Mouse (Mus musculus): ENCODE data around the gene Cfap74.
"Not testable (repeated sequence)": the region's sequence is repeated elsewhere in the genome, so short reads cannot be mapped to it uniquely, and the experiment has no call there.

Cfap74 gene

GRCm38 (mm10) chr4:155469590-155470262 lies 60.7 kb downstream of the Cfap74 start:
- no peak for DNase-seq (ENCODE audit: low read depth)

GRCm38 (mm10) chr4:155470263-155470953 lies 61.4 kb downstream of the Cfap74 start:
- DNase-seq (ENCODE audit: low read depth) = no peak

- no peak for DNase-seq (ENCODE audit: low read depth)
Observed at GRCm38 (mm10) chr4:155470997-155471396, 62.0 kb downstream of the Cfap74 start.

GRCm38 (mm10) chr4:155471406-155471805 lies 62.4 kb downstream of the Cfap74 start:
- DNase-seq (ENCODE audit: low read depth) = no peak

GRCm38 (mm10) chr4:155472716-155473290 lies 63.8 kb downstream of the Cfap74 start:
- DNase-seq (ENCODE audit: low read depth) = no peak

GRCm38 (mm10) chr4:155473319-155473718 lies 64.3 kb downstream of the Cfap74 start:
- no peak for DNase-seq (ENCODE audit: low read depth)

GRCm38 (mm10) chr4:155473796-155474195 lies 64.8 kb downstream of the Cfap74 start:
- DNase-seq (ENCODE audit: low read depth) = not testable (repeated sequence)

- peak; percentile 70 for DNase-seq (ENCODE audit: low read depth)
Observed at GRCm38 (mm10) chr4:155481381-155482124, 72.6 kb downstream of the Cfap74 start.

- no peak for DNase-seq (ENCODE audit: low read depth)
Observed at GRCm38 (mm10) chr4:155482125-155482480, 73.1 kb downstream of the Cfap74 start.

GRCm38 (mm10) chr4:155482733-155483540 lies 73.9 kb downstream of the Cfap74 start:
- DNase-seq (ENCODE audit: low read depth) = no peak

- DNase-seq (ENCODE audit: low read depth) = no peak
Observed at GRCm38 (mm10) chr4:155485521-155485920, 76.5 kb downstream of the Cfap74 start.

- DNase-seq (ENCODE audit: low read depth) = no peak
Observed at GRCm38 (mm10) chr4:155487746-155488145, 78.8 kb downstream of the Cfap74 start.

GRCm38 (mm10) chr4:155488232-155489025 lies 79.4 kb downstream of the Cfap74 start:
- peak; percentile 73 for DNase-seq (ENCODE audit: low read depth)

GRCm38 (mm10) chr4:155489101-155489970 lies 80.3 kb downstream of the Cfap74 start:
- DNase-seq (ENCODE audit: low read depth) = no peak

- no peak for DNase-seq (ENCODE audit: low read depth)
Observed at GRCm38 (mm10) chr4:155490456-155490855, 81.5 kb downstream of the Cfap74 start.

GRCm38 (mm10) chr4:155490990-155491504 lies 82.1 kb downstream of the Cfap74 start, which contains the start of gene Gnb1:
Gene Gnb1, plus strand, starts transcription at chr4:155491361.
- DNase-seq (ENCODE audit: low read depth) = peak; percentile 54

- DNase-seq (ENCODE audit: low read depth) = no peak
Observed at GRCm38 (mm10) chr4:155491529-155492130, 82.6 kb downstream of the Cfap74 start.

- DNase-seq (ENCODE audit: low read depth) = no peak
Observed at GRCm38 (mm10) chr4:155492131-155492633, 83.2 kb downstream of the Cfap74 start.

GRCm38 (mm10) chr4:155494891-155495290 lies 85.9 kb downstream of the Cfap74 start:
- DNase-seq (ENCODE audit: low read depth) = no peak

All from fibroblast of lung, adult 2 months (primary cell).